Mouse (Mus musculus): ENCODE data around the gene Cyp27a1.

DNA sequence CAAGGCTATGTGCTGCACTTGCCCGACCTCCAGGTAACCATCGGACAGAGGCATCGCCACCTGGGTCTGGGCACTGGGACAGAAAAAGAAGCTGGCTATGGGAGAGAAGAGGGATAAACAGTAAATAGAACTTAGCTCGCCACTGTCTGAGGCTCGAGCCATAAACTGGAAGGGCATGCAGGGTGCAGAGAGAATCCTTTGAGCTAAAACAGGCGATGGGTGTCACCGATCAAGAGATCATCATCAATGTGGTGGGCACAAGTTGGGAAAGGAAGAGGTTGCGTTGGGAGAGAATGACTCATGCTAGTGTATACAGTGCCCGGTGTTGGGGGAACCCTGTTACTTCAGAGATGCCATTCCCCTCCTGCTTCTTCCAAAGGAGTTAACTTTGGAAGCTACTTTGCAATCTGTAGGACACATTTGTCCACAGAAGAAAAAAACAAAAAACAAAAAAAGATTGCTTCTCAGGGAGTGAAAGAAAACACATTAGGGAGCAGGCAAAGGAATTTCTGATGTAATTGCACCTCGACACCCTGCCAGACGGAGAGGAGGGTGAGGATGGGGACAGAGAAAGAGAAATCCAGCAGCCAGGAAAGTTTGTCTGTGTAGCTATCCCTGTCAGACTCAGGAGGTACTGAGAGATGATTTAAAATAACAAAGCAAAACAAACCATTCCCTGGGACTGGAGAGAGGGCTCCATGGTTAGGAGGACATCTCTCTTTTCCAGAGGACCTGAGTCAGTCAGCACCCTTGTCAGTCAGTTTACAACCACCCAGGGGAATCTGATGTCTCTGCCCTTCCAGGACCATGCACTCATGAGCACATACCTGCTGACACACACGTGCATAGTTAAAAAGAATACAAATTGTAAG is 721 bp downstream of the Cyp27a1 start:
- TF ChIP-seq CTCF (IDR thresholded peaks at IDR 0.05; ENCODE audit: borderline replicate concordance, extremely low read depth, insufficient read depth, insufficient read length) = no peak
- no peak for TF ChIP-seq POLR2A (IDR thresholded peaks at IDR 0.05; ENCODE audit: borderline replicate concordance, extremely low read depth, insufficient read depth, insufficient read length, poor library complexity, severe bottlenecking)
